Mouse (Mus musculus): ENCODE measurements around the gene Bpifa5.
A peak's percentile ranks its signal among the peaks of the same experiment; 100 is the strongest.

Gene Bpifa5

GRCm38 (mm10) chr2:154206908-154207307 is 44.5 kb downstream of the Bpifa5 start:
- DNase-seq (ENCODE audit: low spot score in 2 of 2): no peak

GRCm38 (mm10) chr2:154209112-154209511 is 46.7 kb downstream of the Bpifa5 start:
- DNase-seq (ENCODE audit: low spot score in 2 of 2): no peak

- no peak for DNase-seq (ENCODE audit: low spot score in 2 of 2)
Measured at GRCm38 (mm10) chr2:154211121-154211520, 48.7 kb downstream of the Bpifa5 start.

GRCm38 (mm10) chr2:154211881-154212280 is 49.5 kb downstream of the Bpifa5 start:
- no peak for DNase-seq (ENCODE audit: low spot score in 2 of 2)

- peak; percentile 52 to 86 for DNase-seq (ENCODE audit: low spot score in 2 of 2)
Measured at GRCm38 (mm10) chr2:154215191-154215590, 52.8 kb downstream of the Bpifa5 start.
